Mouse (Mus musculus): ENCODE measurements around the gene Ubald1. TPM values are rescaled to one million over a fixed set of nuclear protein-coding genes. Genes with fewer than 3 reads are reported as not detected.

Gene Ubald1
- polyA plus RNA-seq, 1 experiment from 2014 or later: 22.9 TPM

- Histone ChIP-seq H3K27me3 (replicated peaks; ENCODE audit: control insufficient read depth, insufficient read depth, low read length) (no peaks in the 10 kb centered on the region), H3K27ac (ENCODE audit: low read depth, low read length) (peak overlapping the region; percentile 62), H3K4me3 (ENCODE audit: low read depth, low read length) (no peak overlapping the region), H3K36me3 (ENCODE audit: control insufficient read depth, insufficient read depth) (0 out of 2 replicates have a peak, but pooled peaks cover 7% of the 10 kb centered on the region), H3K9ac (ENCODE audit: low read depth, low read length) (0 out of 2 replicates have a peak overlapping the region, but pooled peaks have one; percentile 22), H3K4me1 (replicated peaks; ENCODE audit: control insufficient read depth, insufficient read depth, low read length) (no peaks in the 10 kb centered on the region), H3K4me2 (replicated peaks; ENCODE audit: low read depth) (no peak overlapping the region), H3K9me3 (ENCODE audit: control insufficient read depth) (no peaks in the 10 kb centered on the region)
- no peak for TF ChIP-seq CTCF (IDR thresholded peaks at IDR 0.05; ENCODE audit: low read depth)
- ATAC-seq: peak; percentile 94
- 56% methylated on average over 5 of the region's 5 CpGs for WGBS
These were observed 16.3 kb upstream of the Ubald1 start for GRCm38 (mm10) chr16:4896249-4897027.

DNA sequence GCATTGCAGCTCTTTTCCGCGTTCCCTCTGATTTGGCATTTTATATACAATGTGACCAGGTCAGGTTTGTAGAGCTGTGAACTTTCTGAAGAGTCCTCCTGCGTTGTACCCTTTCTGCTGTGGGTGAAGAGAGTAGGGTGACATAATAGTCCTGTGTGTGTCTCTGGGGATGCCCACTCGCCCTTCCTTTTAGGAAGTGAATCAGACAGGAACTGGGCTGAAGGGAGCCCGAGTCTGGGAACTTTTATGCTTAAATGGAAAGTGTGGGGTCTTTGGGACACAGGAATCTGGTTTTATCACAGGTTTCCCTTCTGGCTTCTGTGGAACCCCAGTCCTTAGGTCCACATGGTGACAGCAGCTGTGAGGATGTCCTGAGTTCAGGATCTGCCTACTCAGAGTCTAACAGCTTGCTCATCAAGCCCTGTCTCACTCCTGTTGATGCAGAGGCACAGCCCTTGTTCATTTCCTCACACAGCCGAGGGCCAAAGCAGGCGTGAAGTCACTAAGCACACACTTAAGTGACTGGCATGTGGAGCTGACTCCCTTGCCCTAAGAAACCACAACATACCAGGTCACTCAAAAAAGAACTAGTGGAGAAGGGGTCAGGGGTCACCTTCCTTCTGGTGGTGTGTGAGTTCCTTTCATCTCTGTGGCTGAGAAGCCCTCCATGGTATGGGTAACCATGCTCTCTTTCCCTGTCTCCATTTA, 14.2 kb upstream of the Ubald1 start:
- Histone ChIP-seq H3K4me3 (ENCODE audit: low read depth, low read length) (no peak overlapping the region), H3K4me1 (replicated peaks; ENCODE audit: control insufficient read depth, insufficient read depth, low read length) (no peaks in the 10 kb centered on the region), H3K9ac (ENCODE audit: low read depth, low read length) (no peak overlapping the region), H3K27me3 (replicated peaks; ENCODE audit: control insufficient read depth, insufficient read depth, low read length) (no peaks in the 10 kb centered on the region), H3K9me3 (ENCODE audit: control insufficient read depth) (no peaks in the 10 kb centered on the region), H3K36me3 (ENCODE audit: control insufficient read depth, insufficient read depth) (0 out of 2 replicates have a peak, but pooled peaks cover 4% of the 10 kb centered on the region), H3K4me2 (replicated peaks; ENCODE audit: low read depth) (no peak overlapping the region), H3K27ac (ENCODE audit: low read depth, low read length) (no peak overlapping the region)
- no peak for TF ChIP-seq CTCF (IDR thresholded peaks at IDR 0.05; ENCODE audit: low read depth)
- no peak for ATAC-seq
- 81% methylated on average over 7 of the region's 7 CpGs for whole genome bisulfite sequencing

DNA sequence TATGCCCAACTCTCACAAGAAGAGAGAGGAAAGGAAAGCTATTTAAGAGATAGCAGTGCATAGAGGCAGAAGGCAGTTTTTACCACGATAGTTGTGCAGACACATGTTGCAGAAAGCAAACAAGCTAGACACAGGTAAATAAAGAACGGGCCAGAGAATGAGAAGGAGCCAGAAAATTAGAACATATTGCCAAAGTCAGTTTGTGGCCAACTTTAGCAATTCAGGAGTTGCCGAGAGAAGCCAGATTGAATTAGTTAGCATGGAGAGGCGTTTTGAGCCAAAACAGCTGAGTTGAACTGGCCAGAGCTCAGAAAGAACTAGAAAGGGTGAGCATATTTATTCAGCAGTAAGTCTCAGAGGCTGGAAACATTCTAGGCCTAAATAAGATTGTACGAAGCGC, 12.1 kb upstream of the Ubald1 start:
- Histone ChIP-seq H3K4me2 (replicated peaks; ENCODE audit: low read depth) (no peak overlapping the region), H3K4me3 (ENCODE audit: low read depth, low read length) (no peak overlapping the region), H3K9ac (ENCODE audit: low read depth, low read length) (no peak overlapping the region), H3K9me3 (ENCODE audit: control insufficient read depth) (no peaks in the 10 kb centered on the region), H3K36me3 (ENCODE audit: control insufficient read depth, insufficient read depth) (0 out of 2 replicates have a peak, but pooled peaks cover 4% of the 10 kb centered on the region), H3K27ac (ENCODE audit: low read depth, low read length) (no peak overlapping the region), H3K4me1 (replicated peaks; ENCODE audit: control insufficient read depth, insufficient read depth, low read length) (no peaks in the 10 kb centered on the region), H3K27me3 (replicated peaks; ENCODE audit: control insufficient read depth, insufficient read depth, low read length) (no peaks in the 10 kb centered on the region)
- no peak for TF ChIP-seq CTCF (IDR thresholded peaks at IDR 0.05; ENCODE audit: low read depth)
- no peak for ATAC-seq
- WGBS: 85% methylated on average over 6 of the region's 6 CpGs

GRCm38 (mm10) chr16:4890201-4890709, 10.1 kb upstream of the Ubald1 start:
- H3K4me2 ChIP-seq (replicated peaks; ENCODE audit: low read depth): no peak overlapping the region
- no peak for ATAC-seq
- TF ChIP-seq CTCF (IDR thresholded peaks at IDR 0.05; ENCODE audit: low read depth): no peak
- H3K9me3 ChIP-seq (ENCODE audit: control insufficient read depth): no peaks in the 10 kb centered on the region
- 43% methylated on average over 4 of the region's 4 CpGs for WGBS
- H3K9ac ChIP-seq (ENCODE audit: low read depth, low read length): no peak overlapping the region
- no peaks in the 10 kb centered on the region for H3K27me3 ChIP-seq (replicated peaks; ENCODE audit: control insufficient read depth, insufficient read depth, low read length)
- no peaks in the 10 kb centered on the region for H3K4me1 ChIP-seq (replicated peaks; ENCODE audit: control insufficient read depth, insufficient read depth, low read length)
- H3K36me3 ChIP-seq (ENCODE audit: control insufficient read depth, insufficient read depth): 0 out of 2 replicates have a peak, but pooled peaks cover 4% of the 10 kb centered on the region
- H3K4me3 ChIP-seq (ENCODE audit: low read depth, low read length): no peak overlapping the region
- no peak overlapping the region for H3K27ac ChIP-seq (ENCODE audit: low read depth, low read length)

GRCm38 (mm10) chr16:4886690-4887020, 6.5 kb upstream of the Ubald1 start:
- WGBS: under 1% methylated on average over 8 of the region's 8 CpGs
- no peaks in the 10 kb centered on the region for H3K4me1 ChIP-seq (replicated peaks; ENCODE audit: control insufficient read depth, insufficient read depth, low read length)
- peak overlapping the region; percentile 66 for H3K4me3 ChIP-seq (ENCODE audit: low read depth, low read length)
- H3K9ac ChIP-seq (ENCODE audit: low read depth, low read length): peak overlapping the region; percentile 82
- H3K27me3 ChIP-seq (replicated peaks; ENCODE audit: control insufficient read depth, insufficient read depth, low read length): no peaks in the 10 kb centered on the region
- H3K36me3 ChIP-seq (ENCODE audit: control insufficient read depth, insufficient read depth): 0 out of 2 replicates have a peak, but pooled peaks cover 4% of the 10 kb centered on the region
- no peak for TF ChIP-seq CTCF (IDR thresholded peaks at IDR 0.05; ENCODE audit: low read depth)
- no peaks in the 10 kb centered on the region for H3K9me3 ChIP-seq (ENCODE audit: control insufficient read depth)
- peak overlapping the region; percentile 84 for H3K4me2 ChIP-seq (replicated peaks; ENCODE audit: low read depth)
- no peak for ATAC-seq
- H3K27ac ChIP-seq (ENCODE audit: low read depth, low read length): peak overlapping the region; percentile 84
